8 mouse cellular contexts compared by ENCODE assay signal in the genomic region with DNA sequence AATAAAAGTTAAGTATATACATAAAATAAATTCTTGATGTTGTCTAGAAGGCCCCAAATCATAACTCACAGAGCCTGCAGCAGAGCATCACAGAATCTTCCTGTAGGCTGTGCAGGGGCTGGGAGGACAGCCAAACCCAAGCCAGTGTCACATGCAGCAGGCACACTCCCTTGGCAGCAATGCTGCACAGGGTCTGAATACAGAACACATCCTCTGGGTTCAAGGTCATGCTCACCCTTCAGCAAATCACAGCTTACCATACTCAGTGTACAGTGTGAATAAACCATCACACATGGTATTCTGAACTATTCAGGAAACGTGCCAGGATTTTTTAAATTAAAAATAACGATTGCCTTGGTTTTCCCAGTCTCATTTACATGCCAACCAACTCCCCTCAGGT. TPM values are rescaled to one million over a fixed set of nuclear protein-coding genes. Genes with fewer than 3 reads are reported as not detected.
DNase-seq lines count a peak whose midpoint lies in the region; ATAC-seq and TF ChIP-seq lines count a peak whose summit lies in the region.

No protein-coding gene starts in this region.

- no peaks in the 10 kb centered on the region for H3K9me3 ChIP-seq in midbrain, embryonic 15.5 days

- no peak overlapping the region for H3K4me3 ChIP-seq in midbrain, embryonic 15.5 days

- no peak overlapping the region for H3K9ac ChIP-seq in midbrain, embryonic 15.5 days

- H3K36me3 ChIP-seq in midbrain, embryonic 15.5 days (replicated peaks) = no peaks in the 10 kb centered on the region

- no peaks in the 10 kb centered on the region for H3K27me3 ChIP-seq in midbrain, embryonic 15.5 days (replicated peaks)

- ATAC-seq in midbrain, embryonic 15.5 days (replicated peaks) = no peak

- 38% methylated on average over 2 of the region's 2 CpGs for WGBS in midbrain, embryonic 15.5 days

- peak overlapping the region; percentile 55 for H3K27ac ChIP-seq in midbrain, embryonic 15.5 days

- no peak overlapping the region for H3K4me2 ChIP-seq in midbrain, embryonic 15.5 days

- peaks cover 15% of the 10 kb centered on the region for H3K4me1 ChIP-seq in midbrain, embryonic 15.5 days

- peak; percentile 39 for DNase-seq in left cerebral cortex, postnatal 4 days
- DNase-seq in left cerebral cortex, postnatal 36 days (ENCODE audit: low spot score in 2 of 2) = no peak
- DNase-seq in brain, embryonic 14.5 days (ENCODE audit: low read depth) = peak; percentile 70
- peak; percentile 75 to 82 for DNase-seq in heart, adult 18-20 months
- DNase-seq in kidney, adult 18-20 months = peak; percentile 29
- no peak for DNase-seq in thymus, postnatal 14 days
- no peak for DNase-seq in embryo, embryonic 10 days (ENCODE audit: low spot score)

- intact Hi-C loops in left cerebral cortex, postnatal 4 days (cut with DNase I) = no loop called here
- intact Hi-C loops in left cerebral cortex, postnatal 36 days (cut with DNase I) = no loop called here

- no peak for TF ChIP-seq POLR2A in brain, embryonic 14.5 days (IDR thresholded peaks at IDR 0.05; ENCODE audit: borderline replicate concordance, extremely low read depth, insufficient read depth, insufficient read length, poor library complexity, severe bottlenecking)

- TF ChIP-seq CTCF in brain, embryonic 14.5 days (IDR thresholded peaks at IDR 0.05; ENCODE audit: borderline replicate concordance, extremely low read depth, insufficient read depth, insufficient read length) = no peak

RNA-seq across cellular contexts. Expression of a gene that starts 52.7 kb away (rescaled TPM):
- 100 to 1,000 TPM; 418 to 432 TPM for total RNA-seq in left cerebral cortex, postnatal 4 days (2021)
- total RNA-seq in left cerebral cortex, postnatal 36 days (2021) = 100 to 1,000 TPM; 217 to 276 TPM
- polyA plus RNA-seq in brain, embryonic 14.5 days (2012; rRNA removed) = 315 and 367 TPM in 2 replicates
- total RNA-seq in heart, adult 18-20 months (2021) = 10 to 100 TPM; 86.5 to 90.5 TPM
- polyA plus RNA-seq in midbrain, embryonic 15.5 days (2015; fragmentation: Nextera tagmentation; extraction: Ambion mirVana) = 181 and 185 TPM in 2 replicates

Comparison
In these comparisons a context has a peak if more than half of its experiments do, and no peak if none do; other contexts are left out.
1. DNase-seq: peak in left cerebral cortex, postnatal 4 days (single experiment), brain, embryonic 14.5 days (single experiment), heart, adult 18-20 months (2 of 2) and kidney, adult 18-20 months (single experiment); none in left cerebral cortex, postnatal 36 days (0 of 2), thymus, postnatal 14 days (single experiment) and embryo, embryonic 10 days (single experiment).